Mouse (Mus musculus) adrenal gland, postnatal 25 days (tissue): Measurements from ENCODE around the gene Pdzk1ip1. TPM values are rescaled to one million over a fixed set of nuclear protein-coding genes. Genes with fewer than 3 reads are reported as not detected.

Experiments
- DNase-seq: peaks from one replicate; pipeline ENCODE4 v3.0.0; 2021; ENCODE audit warnings: mixed read lengths
- long read RNA-seq: library from polyadenylated mRNA; stranded (forward); transcript quantifications from one replicate; pipeline ENCODE4 v2.0.0, GENCODE M21; 2021
- total RNA-seq: library from RNA; stranded (reverse); gene quantifications from 2 replicates; pipeline ENCODE4 v1.2.3, GENCODE M21; 2021

The Pdzk1ip1 gene
- 0.58 TPM in 1 of 2 replicates, not detected in the other for total RNA-seq
- long read RNA-seq, result 0 reads

DNA sequence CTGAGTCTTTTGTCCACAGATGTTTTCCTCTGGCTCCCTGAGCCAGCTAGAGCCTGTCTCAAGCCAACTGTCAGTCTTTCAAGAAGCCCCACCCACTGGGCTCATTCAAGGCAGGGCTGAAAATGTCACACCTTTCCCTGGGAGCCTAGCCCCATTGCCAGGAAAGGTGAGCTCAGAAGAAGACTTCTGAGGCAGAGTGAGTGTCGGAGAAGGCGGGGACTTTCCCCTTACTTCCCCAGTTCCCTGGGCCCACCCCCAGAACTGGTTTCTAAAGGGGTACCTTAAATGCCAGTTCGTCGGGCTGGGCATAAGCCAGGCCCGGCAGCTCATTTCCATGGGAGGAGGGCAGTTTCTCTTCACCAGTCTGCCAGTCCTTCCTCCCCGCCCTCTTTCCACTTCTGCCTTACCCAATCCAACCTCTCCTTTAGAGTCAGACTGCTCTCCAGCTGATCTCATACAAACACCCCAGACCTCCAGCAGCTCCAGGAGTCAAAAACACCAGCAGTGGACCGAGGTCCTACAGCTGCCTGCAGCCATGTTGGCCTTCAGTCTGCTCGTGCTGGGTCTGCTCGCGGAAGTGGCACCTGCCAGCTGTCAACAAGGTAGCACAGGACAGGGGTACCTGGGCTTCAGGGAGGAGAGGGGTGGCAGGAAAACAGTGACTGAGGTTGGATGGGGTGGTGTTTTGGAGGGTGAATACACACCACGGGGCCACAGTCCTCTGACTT lies at the start of gene Pdzk1ip1:
TSS of gene Pdzk1ip1 (plus strand) at position 98 of the 728 bp plus-strand sequence.
- no peak for DNase-seq

DNA sequence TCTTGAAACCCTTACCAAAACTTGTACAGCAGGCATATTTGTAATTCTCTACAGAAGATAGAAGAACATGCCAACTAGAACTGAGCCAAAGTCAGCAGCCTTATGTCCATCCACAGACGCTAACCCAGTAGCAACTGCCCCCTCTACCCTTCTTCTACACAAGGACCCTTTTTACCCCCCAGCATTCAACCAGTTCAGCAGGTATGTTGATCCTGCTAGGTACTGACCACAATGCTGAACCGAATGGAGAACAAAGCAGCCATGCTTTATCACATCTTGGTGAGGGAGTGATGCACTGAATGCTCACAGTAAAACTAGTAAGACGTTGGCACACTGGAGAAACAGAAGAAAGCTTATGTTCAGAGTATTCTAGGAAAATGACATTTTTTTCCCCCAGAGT lies 42.9 kb upstream of the Pdzk1ip1 start:
- no peak for DNase-seq

DNA sequence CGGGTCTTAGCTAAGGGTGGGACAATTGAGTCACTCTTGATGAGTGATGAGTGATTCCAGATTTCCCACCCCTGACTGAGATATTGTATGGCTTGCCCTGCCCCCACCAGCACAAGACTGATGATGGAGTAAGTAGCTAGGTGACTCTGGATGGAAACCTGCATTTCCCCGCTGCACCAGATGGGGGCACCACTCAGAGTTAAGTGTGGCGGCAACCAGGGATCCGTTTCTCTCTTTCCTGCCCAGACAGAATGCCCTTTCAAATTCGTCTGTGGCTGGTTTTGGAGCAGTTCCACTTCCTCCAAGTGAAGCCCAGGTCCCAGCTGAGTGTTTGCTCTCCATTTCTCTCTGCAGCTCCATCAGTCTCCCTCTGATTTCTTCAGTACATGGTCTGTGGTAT lies 40.8 kb upstream of the Pdzk1ip1 start:
- peak; percentile 49 for DNase-seq

DNA sequence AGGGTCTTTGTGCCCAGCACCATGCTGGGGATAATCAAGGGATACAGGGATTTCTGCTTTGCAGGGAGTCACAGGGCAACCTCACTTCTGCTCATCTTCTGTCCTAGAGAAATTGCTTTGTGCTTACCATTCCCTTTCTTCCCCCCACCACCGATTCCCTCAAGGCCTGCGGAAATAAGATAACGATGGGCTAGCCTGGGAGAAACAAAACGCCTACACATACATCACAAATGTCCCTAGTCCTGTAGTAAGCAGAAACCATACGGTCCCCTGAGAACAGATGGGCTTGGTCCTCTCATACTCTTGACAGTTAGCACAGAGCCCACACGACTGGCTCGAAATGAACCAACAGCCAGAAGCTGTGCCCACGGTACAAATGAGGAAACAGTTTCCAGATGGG lies 40.3 kb upstream of the Pdzk1ip1 start:
- no peak for DNase-seq

DNA sequence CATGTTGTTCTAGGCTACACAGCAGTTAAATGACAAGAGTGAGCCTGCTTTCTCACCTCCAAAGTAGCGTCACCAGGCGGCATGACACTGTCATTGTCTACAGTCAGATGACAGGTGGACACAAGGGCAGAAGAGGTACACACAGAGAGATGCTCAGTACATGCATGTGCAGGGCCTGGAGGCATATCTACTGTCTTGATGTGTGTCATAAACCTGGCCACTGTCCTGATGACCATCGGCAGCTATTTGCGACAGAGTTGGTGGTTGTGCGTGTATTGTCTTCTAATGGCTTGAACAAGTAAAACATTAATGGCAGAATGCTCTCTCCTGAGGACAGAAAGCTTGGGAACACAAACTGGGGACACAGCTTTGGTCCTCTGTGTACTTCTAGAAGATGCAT lies 37.3 kb upstream of the Pdzk1ip1 start:
- no peak for DNase-seq

DNA sequence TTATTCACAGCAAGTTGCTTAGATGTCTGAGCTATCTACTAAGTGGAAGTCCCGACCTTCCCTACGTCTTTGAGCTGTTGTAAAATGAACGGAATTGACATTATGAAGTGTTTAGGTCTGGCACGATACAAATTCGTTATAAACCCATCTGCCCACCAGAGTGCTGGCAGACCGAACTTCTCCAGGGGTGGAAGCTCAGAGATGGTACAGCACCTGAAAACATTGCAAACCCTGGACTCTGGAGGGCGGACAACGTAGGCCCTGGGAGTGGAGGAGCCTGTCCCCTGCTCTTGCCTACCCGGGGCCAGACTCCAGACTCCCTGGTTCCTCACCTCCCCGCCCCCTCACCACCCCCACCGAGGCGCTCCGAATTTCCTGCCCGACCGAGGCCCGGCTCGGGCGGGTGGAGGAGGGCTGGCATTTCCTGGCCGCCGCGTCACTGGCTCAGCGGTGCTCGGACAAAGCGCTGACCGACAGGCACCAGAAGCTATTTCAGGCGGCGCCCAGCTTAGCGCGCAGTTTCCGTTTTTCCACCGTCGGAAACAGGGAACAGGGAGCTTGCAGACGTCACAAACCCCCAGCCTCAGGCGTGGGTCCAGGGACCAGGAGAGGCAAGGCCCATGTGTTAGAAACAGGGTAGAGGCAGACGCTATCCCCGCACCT lies 36.0 kb upstream of the Pdzk1ip1 start:
- DNase-seq, result peak; percentile 70

DNA sequence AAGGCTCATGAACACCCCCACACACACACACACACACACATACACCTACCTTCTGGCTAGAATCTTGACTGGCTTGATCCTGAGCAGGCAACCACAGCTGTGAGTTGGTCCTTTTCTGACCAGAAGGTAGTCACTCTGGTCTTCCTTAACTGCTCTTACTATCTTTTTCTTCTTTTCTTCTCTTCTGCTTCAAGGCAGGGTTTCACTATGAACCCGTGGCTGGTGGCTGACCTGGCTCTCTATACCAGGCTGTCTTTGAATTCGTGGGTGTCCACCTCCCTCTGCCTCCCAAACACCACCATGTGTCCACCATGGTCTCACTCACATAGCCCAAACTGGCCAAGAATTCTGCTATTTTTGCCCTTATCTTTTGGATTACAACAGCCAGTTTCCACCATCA lies 33.5 kb upstream of the Pdzk1ip1 start:
- no peak for DNase-seq

DNA sequence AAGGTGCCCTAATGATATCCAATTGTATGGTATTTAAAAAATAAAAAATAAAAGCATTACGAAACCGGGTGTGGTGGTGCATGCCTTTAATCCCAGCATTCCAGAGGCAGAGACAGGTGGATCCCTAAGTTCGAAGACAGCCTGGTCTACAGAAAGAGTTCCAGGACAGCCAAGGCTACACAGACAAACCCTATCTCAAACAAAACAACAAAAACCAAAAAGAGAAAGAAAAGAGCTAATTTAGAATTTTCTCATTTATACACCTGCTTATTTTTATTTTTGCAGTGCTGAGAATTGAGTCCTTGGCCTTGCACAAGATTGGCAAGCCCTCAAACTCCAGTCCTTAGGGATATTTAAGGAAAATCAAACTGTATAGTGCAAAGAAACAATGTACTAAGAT lies 32.8 kb upstream of the Pdzk1ip1 start:
- DNase-seq, result no peak

DNA sequence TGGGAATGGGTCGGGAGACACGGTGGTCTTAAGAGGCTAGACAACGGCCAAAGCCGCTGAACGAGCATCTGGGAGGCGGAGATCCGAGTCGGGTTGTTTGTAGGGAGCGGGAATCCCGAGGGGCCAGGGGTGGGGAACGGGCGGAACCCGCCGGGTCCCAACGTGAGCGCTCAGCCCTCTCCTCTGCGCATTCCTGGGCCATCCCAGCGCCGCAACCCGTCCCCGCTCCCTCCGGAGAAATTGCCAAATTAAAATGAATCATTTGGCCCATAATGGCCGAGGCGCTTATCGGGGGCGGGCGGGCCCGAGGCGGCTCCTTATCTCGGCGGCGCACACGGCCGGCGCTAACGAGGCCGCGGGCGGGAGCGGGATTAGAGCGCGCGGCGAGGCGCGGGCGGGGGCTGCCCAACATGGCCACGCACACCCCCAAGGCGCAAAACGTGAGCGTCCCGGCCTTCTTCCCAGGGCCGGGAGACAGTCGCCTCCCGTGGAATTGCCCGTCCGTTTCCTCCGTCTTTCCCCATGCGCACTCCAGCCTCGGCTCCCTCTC lies 32.1 kb upstream of the Pdzk1ip1 start, which contains the start of gene Tal1:
TSS of gene Tal1 (plus strand) at position 56 of the 550 bp plus-strand sequence.
- DNase-seq, result peak; percentile 25

DNA sequence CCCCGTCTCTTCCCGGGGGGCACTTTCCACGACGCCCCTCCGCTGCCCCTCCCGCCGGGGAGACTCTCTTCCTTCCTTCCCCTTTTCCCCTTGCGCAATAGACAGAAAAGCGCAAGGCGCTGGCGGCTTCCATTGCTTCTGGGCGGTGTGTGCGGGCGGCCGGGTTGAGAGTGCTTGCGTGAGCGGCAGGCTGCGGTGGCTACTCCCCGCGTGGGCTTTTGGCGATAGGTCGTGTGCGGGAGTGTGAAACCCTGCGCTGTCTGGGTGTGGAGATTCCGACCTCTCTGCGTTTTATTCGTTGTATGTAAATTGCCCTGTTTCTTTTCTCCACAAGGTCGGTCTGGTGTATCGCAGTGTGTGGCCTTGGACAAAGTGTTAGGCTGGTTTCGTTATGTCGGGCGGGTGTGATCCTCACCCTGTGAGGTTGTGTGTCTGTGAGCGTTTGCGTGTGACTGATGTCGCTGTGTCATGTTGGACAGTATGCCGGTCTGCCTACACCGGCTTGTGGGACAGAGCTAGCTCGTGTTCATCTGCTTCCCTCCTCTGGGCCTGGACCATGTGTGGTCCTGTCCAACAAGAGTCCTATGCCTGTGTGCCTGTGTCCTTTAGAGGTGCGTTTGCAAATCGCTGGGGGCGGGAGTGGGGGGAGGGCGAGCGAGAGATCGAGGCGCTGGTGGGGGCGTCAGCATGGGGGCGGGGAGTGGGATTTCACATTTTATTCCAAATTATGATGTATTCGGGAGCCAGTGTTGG lies 31.4 kb upstream of the Pdzk1ip1 start:
- DNase-seq, result peak; percentile 48

DNA sequence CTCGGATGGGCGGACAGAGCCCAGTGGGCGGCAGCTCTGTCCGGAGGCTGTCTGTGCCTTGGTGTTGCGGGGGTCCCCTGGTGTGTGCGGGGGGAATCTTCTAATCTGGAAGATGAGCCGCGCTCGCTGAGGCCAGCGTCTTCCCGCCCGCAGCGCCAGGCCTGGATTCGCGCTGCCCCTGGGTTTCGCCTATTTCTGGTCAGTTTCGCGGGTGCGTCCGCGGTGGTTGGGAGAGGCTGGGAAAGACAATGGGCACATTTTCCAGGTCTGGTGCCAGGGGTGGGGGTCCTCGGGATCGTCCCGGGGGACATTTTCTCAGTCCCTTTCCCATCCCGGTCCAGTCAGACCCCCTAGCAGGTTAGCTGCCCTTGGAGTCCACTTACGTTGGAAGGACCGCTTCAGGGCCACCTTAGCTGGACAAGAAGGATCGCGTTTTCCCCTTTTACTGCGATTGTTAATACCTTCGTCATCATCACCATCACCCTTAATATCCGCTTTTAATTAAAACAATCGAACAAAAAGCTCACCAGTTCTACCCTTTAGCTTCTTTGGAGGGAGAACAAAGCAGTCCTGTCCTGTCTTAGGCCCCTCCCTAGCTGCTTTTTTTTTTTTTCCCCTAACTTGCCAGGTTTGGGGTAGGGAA lies 30.7 kb upstream of the Pdzk1ip1 start:
- no peak for DNase-seq

DNA sequence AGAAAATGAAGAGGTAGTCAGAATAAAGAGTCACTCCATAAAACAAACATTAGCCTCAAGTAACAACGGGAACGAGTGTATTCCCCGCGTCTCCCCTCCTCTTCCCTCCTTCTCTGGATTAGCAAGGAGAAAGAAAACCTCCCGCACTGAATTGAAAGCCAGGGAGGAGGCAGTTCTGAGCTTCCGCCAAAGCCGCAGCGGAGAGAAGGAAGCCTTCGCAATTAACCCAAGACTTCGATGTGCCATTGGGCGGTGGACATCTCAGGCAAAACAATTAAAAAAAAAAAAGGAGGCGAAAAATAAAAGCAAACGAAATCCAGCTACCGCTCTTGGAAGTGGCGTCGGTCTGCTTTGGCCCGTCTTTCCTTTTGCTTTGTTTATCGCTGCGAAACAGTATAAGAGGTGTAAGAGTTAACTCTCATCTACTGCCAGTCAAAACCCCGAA lies 30.2 kb upstream of the Pdzk1ip1 start:
- no peak for DNase-seq

DNA sequence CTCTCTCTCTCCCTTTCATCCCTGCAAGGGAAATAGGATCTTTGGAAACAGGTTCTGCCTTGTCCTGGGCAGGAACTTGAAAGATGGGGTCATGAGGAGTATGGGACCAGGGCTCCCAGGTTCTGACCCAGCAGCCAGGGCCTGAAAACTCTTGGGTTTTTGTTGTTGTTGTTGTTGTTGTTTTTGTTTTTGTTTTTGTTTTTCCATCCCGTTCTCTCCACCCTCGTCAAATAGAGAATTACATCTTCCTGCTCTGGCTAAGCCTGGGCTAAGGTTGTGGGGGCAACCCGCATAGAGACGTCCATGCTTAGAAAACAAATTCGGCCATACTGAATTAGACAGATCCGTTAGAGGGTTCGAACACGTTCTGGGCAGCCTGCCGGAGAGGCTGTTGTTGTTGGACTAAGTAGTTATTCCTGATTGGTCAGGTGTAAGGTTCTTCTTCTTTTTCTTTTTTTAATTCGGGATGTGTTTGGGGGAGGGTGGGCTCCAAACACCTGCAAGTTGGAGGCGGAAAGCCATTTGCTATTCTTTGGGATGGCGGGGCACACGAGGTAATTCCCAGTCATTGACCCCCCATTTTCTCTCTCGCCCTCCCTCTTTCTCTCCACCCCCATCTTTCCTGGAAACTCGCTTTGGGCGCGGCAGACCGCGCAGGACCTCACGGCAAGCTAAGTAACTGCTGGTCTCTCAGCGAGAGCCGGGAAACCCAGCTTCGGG lies 29.5 kb upstream of the Pdzk1ip1 start:
- no peak for DNase-seq

DNA sequence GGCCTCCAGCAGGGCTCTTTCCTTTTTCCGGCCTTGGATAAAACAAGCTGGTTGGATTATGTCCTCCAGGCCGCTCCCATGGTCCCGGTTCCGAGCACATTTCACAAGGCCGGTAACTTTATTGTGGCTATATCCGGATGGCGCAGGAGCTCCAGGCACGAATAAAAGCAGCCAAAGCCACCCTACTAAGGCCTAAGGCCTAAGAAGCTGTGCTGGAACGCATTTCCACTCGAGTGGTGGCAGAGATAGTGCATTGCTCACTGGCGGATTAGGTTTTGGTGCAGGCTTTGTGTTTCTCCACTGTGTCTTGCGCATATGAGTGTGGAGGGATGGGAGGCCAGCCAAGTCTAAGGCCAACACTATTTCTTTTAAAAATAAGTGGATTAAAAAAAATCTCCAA lies 28.6 kb upstream of the Pdzk1ip1 start:
- DNase-seq, result no peak

DNA sequence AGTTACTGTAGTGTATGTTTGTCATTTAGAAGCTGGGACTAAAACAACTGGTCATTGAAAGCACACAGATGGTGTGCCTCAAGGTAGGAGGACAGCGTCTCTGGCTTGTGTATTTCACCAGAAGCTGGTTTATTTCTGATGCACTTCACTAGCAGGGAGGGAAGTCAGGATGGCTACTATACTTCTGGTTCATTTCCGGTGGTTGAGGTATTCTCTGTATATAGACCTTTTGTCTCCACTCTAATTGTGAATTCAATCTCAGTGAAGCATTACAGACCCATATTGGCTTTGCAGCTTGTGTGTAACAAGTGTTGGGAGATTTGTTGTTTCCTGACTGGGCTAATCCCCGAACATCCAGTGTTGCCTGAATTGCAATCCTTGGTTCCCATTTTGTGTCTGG lies 27.8 kb upstream of the Pdzk1ip1 start:
- no peak for DNase-seq

DNA sequence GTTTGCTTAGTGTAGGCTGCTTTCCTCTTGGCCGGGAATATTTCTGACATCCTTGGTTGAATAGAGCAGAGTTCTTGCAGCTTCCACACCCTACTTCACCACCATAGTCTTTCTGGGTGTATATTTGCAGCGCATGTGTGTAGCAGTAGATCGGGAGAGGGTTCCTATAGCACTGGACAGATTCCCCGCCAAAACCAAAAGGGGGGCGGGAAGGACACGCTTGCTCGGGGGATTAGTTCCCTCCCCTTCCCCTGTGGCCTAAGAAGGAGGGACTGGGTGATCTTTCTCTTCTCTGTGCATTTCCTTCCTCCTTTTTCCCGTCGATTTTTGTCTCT lies 26.0 kb upstream of the Pdzk1ip1 start:
- DNase-seq, result no peak

DNA sequence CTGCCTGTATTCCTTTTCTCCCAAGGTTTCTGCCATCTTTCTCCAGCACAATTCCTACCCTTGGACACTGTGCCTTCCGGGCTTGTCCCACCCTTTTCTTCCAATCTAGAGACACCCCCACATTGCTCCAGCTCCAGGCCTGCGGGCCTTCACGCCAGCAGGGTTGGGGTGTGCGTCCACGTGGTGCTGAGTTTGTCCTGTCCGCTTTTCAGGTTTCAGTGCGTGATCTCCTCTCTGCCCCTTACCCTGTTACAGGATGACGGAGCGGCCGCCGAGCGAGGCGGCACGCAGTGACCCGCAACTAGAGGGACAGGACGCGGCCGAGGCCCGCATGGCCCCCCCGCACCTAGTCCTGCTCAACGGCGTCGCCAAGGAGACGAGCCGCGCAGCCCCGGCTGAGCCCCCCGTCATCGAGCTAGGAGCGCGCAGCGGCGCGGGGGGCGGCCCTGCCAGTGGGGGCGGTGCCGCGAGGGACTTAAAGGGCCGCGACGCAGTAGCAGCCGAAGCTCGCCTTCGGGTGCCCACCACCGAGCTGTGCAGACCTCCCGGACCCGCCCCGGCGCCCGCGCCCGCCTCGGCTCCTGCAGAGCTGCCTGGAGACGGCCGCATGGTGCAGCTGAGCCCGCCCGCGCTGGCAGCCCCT lies 25.5 kb upstream of the Pdzk1ip1 start:
- DNase-seq, result peak; percentile 35

DNA sequence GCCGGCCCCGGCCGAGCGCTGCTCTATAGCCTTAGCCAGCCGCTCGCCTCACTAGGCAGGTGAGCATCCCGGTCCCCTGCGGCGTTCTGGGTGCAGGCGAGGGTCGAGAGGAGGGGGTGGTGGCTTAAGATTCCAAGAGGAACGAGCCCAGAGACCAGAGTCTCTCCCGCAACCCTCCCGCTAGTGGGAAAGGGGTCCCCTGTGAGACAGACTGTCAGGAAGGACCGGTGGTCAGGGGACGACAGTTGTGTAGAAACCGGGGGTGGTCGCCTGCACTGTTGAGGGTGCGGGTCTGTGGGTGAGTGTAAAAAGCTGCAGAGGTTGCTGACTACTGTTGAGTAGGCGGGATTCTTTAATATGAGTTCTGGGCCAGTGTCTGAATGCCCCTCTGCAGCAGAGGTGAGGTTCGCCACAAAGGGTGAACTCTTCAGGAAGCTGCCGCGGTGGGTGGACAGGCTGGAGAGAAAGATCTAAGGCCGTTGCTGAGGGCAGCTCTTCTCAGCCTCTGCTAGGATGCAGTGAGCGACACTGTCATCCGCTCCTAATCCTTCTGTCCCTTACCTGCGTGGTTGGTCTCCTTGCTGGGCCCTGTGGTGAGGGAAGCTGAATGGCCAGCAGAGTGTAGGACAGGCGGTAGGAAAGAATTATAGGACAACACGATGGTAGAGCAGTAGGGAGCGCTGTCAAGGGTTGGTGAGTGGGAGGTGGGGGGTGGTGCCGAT lies 24.8 kb upstream of the Pdzk1ip1 start:
- DNase-seq, result no peak

DNA sequence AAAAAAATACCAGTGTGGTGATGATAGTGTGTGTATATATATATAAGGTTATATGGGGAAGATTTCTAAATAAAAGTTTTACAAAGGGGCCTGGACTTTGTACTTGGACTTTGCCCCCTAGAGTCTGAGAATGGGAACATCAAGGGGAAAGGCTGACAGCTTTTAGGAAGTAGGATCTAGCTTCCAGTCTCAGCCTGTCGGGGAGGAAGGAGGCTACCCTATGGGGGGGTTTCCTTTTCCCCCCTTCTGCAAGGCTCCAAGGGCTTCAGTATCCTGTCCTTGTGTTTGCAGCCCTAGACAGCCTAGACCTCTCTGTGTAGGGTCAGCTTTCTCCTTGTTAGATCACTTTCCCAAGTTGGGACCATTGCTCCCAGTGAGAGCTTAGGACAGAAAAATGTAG lies 16.8 kb upstream of the Pdzk1ip1 start:
- no peak for DNase-seq

DNA sequence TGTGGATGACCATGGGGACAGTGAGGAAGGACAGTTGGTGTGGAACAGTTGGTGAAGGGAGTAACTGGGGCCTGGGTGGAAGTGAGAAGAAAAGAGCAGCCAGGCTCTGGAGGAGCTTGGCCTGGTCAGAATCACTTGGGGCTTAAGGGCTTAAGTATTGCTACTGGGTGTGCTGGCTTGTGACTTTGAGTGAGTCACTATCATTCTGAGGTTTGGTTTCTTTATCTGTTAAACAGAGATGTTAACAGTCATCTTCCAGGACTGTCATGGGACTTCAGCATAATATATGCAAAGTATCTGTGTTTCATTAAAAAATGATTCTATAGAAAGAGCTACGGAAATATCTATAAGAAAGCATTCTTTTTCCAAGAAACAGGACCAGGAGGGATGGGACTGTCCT lies 13.7 kb upstream of the Pdzk1ip1 start:
- DNase-seq, result no peak
